In genomic region chr9:61189295-61189694, GRCm38 (mm10) we compare ENCODE assay signal across 29 mouse cellular contexts.
"Had no signal": no experiment of that assay in that cellular context is flagged by ENCODE, and none has a peak within 500 bp of the region (broad histone marks: within the 10 kb centered on the region; RNA-seq: fewer than 3 reads in every experiment).

No protein-coding gene starts in this region.

- ATAC-seq: forebrain, embryonic 13.5 days; forebrain, embryonic 14.5 days; forebrain, embryonic 15.5 days; forebrain, embryonic 16.5 days; forebrain, postnatal 0 days had no signal

- H3K4me1 ChIP-seq: embryonic facial prominence, embryonic 12.5 days; embryonic facial prominence, embryonic 13.5 days; embryonic facial prominence, embryonic 15.5 days; forebrain, embryonic 15.5 days had no signal

- DNase-seq: cerebellum, adult 2 months; cerebellum, adult 8-10 months; cerebellum, adult 9-10 months; cerebellum, adult 9-11 months; cerebellum, postnatal 10 days; cerebellum, postnatal 14 days; cerebellum, postnatal 25 days; cerebellum, postnatal 36 days; embryo, embryonic 11 days; forebrain, postnatal 0 days; gastrocnemius, adult 2 months; gastrocnemius, postnatal 10 days; gastrocnemius, postnatal 14 days; gastrocnemius, postnatal 25 days; gastrocnemius, postnatal 36 days; heart, adult 11 months; heart, adult 18-20 months; heart, adult 2 months had no signal

- H3K27me3 ChIP-seq: embryonic facial prominence, embryonic 12.5 days; embryonic facial prominence, embryonic 15.5 days; forebrain, embryonic 13.5 days; forebrain, embryonic 15.5 days had no signal

- H3K9me3 ChIP-seq: embryonic facial prominence, embryonic 10.5 days; embryonic facial prominence, embryonic 12.5 days; embryonic facial prominence, embryonic 15.5 days; forebrain, embryonic 12.5 days; forebrain, embryonic 13.5 days had no signal

- H3K9ac ChIP-seq: embryonic facial prominence, embryonic 12.5 days; embryonic facial prominence, embryonic 13.5 days; embryonic facial prominence, embryonic 15.5 days; forebrain, embryonic 12.5 days; forebrain, embryonic 13.5 days; forebrain, embryonic 15.5 days; forebrain, postnatal 0 days had no signal

- H3K27ac ChIP-seq: embryonic facial prominence, embryonic 10.5 days; embryonic facial prominence, embryonic 12.5 days; embryonic facial prominence, embryonic 13.5 days; embryonic facial prominence, embryonic 15.5 days; forebrain, embryonic 10.5 days; forebrain, embryonic 12.5 days; forebrain, embryonic 13.5 days; forebrain, embryonic 15.5 days; gastrocnemius, adult 2 months; heart, adult 2 months had no signal

- H3K4me2 ChIP-seq: embryonic facial prominence, embryonic 12.5 days; embryonic facial prominence, embryonic 13.5 days; embryonic facial prominence, embryonic 15.5 days; forebrain, embryonic 12.5 days; forebrain, embryonic 13.5 days; forebrain, embryonic 15.5 days had no signal

- H3K4me3 ChIP-seq: embryonic facial prominence, embryonic 10.5 days; embryonic facial prominence, embryonic 12.5 days; embryonic facial prominence, embryonic 13.5 days; embryonic facial prominence, embryonic 15.5 days; erythroblast, embryonic 14.5 days; forebrain, embryonic 10.5 days; forebrain, embryonic 12.5 days; forebrain, embryonic 13.5 days; forebrain, embryonic 15.5 days; gastrocnemius, adult 2 months; heart, adult 2 months had no signal

- H3K36me3 ChIP-seq: embryonic facial prominence, embryonic 10.5 days; embryonic facial prominence, embryonic 12.5 days; embryonic facial prominence, embryonic 13.5 days; embryonic facial prominence, embryonic 15.5 days; forebrain, embryonic 10.5 days; forebrain, embryonic 12.5 days; forebrain, embryonic 15.5 days had no signal
